Mouse (Mus musculus) megakaryocyte, embryonic 14.5 days (primary cell): ENCODE results near the gene Ikbip.

Experiments
- FLI1 ChIP-seq: IDR thresholded peaks from 2 replicates; pipeline ENCODE4 v1.6.1; 2012; ENCODE audit warnings: low read length, inconsistent platforms, mixed read lengths
- GATA1 ChIP-seq: IDR thresholded peaks from 3 replicates; pipeline ENCODE4 v1.6.1; 2012; ENCODE audit warnings: mixed read lengths, low read length, inconsistent platforms, borderline replicate concordance

DNA sequence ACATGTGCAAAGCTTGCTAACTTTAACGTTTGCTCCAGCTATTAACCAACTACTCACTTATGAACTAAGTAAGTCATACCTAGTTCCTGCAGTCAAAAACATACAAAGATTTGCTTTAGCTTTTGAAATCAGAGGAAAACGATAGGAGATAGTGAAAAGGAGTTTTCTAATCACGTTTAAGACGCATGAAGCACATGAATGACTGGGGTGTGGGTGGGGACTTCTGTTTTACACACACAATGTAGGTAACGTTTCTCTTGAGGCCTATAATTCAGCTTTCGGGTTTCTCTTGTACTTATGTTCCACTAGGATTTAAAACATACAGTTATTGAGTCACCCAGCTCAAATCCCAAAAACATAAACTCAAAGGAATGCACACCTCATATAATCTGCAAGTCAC is 39.9 kb downstream of the Ikbip start:
- TF ChIP-seq GATA1, result no peak
- no peak for TF ChIP-seq FLI1
